Comparison of ENCODE assay signal across 8 mouse cellular contexts in the genomic region with DNA sequence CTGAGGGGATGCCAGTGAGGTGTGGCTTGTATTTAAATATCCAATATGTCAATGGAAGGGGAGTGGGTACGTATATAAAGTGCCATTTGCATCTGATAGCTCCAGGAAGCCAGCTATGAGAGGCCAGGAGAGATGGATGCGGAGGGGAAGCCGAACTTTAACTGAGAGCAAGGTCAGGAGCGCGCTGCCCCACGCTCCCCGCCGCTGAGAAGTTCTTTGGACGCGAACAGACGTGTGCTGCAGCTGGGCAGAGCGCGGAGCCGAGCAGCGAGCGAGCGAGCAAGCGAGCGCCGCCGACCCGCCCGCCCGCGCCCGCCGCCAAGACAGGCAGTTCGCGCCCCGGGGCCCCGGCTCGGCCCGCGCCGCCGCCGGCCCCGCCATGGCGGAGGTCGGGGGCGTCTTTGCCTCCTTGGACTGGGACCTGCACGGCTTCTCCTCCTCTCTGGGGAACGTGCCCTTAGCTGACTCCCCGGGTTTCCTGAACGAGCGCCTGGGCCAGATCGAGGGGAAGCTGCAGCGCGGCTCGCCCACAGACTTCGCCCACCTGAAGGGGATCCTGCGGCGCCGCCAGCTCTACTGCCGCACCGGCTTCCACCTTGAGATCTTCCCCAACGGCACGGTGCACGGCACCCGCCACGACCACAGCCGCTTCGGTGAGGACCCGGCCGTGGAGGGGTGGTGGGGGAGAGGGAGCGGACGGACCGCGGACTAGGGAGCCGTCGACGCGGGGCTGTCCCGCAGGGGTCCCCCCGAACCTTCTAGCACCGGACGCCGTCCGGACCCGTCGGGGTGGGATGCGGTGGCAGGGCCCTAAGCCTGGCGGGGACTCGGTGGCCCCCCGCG. TPM values are rescaled to one million over a fixed set of nuclear protein-coding genes. Genes with fewer than 3 reads are reported as not detected.
DNase-seq lines count a peak whose midpoint lies in the region; ATAC-seq and TF ChIP-seq lines count a peak whose summit lies in the region.

A gene (plus strand): TSS at position 118 of the 843 bp plus-strand sequence.

- peak within 1 kb of the TSS; percentile 42 for H3K4me3 ChIP-seq in embryonic fibroblast, embryonic 13.5 days (ENCODE audit: insufficient read depth, low read length)
- peak within 1 kb of the TSS; percentile 47 for H3K4me3 ChIP-seq in hindbrain, embryonic 10.5 days
- H3K4me3 ChIP-seq in liver, embryonic 16.5 days (ENCODE audit: low read depth, low read length), result peak within 1 kb of the TSS; percentile 41
- peak within 1 kb of the TSS; percentile 45 for H3K4me3 ChIP-seq in testis, adult 2 months (ENCODE audit: control insufficient read depth, low read depth, low read length)

- H3K9ac ChIP-seq in liver, embryonic 16.5 days (ENCODE audit: low read depth, low read length), result no peak within 1 kb of the TSS

- H3K36me3 ChIP-seq in hindbrain, embryonic 10.5 days, result no peaks in the 10 kb centered on the region
- H3K36me3 ChIP-seq in liver, embryonic 16.5 days (ENCODE audit: control insufficient read depth, insufficient read depth), result no peaks in the 10 kb centered on the region
- no peaks in the 10 kb centered on the region for H3K36me3 ChIP-seq in testis, adult 2 months (ENCODE audit: control insufficient read depth, insufficient read depth, low read length)

- no peak for TF ChIP-seq CTCF in embryonic fibroblast, embryonic 13.5 days (IDR thresholded peaks at IDR 0.05; ENCODE audit: borderline replicate concordance, insufficient read depth, low read length)
- TF ChIP-seq CTCF in testis, adult 2 months (IDR thresholded peaks at IDR 0.05; ENCODE audit: control insufficient read depth, insufficient read depth, insufficient replicate concordance, low read depth, low read length), result no peak

- no peak for ATAC-seq in liver, embryonic 16.5 days (ENCODE audit: low read depth)

- H3K9me3 ChIP-seq in hindbrain, embryonic 10.5 days, result no peaks in the 10 kb centered on the region
- H3K9me3 ChIP-seq in liver, embryonic 16.5 days (replicated peaks; ENCODE audit: control insufficient read depth, low read length), result no peaks in the 10 kb centered on the region

- TF ChIP-seq POLR2A in embryonic fibroblast, embryonic 13.5 days (IDR thresholded peaks at IDR 0.05; ENCODE audit: low read depth, low read length), result no peak
- TF ChIP-seq POLR2A in testis, adult 2 months (IDR thresholded peaks at IDR 0.05; ENCODE audit: control insufficient read depth, low read depth, low read length), result no peak

- WGBS in hindbrain, embryonic 10.5 days, result 15% methylated on average over 74 of the region's 86 CpGs
- WGBS in liver, embryonic 16.5 days (ENCODE audit: insufficient replicate concordance), result 11% methylated on average over 70 of the region's 86 CpGs

- no peak within 1 kb of the TSS for H3K27ac ChIP-seq in embryonic fibroblast, embryonic 13.5 days (ENCODE audit: insufficient read depth, low read length)
- no peak within 1 kb of the TSS for H3K27ac ChIP-seq in hindbrain, embryonic 10.5 days
- H3K27ac ChIP-seq in liver, embryonic 16.5 days (ENCODE audit: low read length), result no peak within 1 kb of the TSS
- no peak within 1 kb of the TSS for H3K27ac ChIP-seq in testis, adult 2 months (ENCODE audit: control insufficient read depth, insufficient read depth, low read depth, low read length)

- peaks cover 2% of the 10 kb centered on the region; the same call in 1 of the 2 replicates for H3K4me1 ChIP-seq in embryonic fibroblast, embryonic 13.5 days (ENCODE audit: control insufficient read depth, insufficient read depth, low read length)
- H3K4me1 ChIP-seq in hindbrain, embryonic 10.5 days (replicated peaks), result peaks cover 5% of the 10 kb centered on the region; the same call in 1 of the 2 replicates
- no peaks in the 10 kb centered on the region for H3K4me1 ChIP-seq in liver, embryonic 16.5 days (ENCODE audit: control insufficient read depth, low read depth, low read length)
- peaks cover 9% of the 10 kb centered on the region for H3K4me1 ChIP-seq in testis, adult 2 months (ENCODE audit: control insufficient read depth, insufficient read depth, low read length)

- H3K27me3 ChIP-seq in hindbrain, embryonic 10.5 days (ENCODE audit: insufficient read depth, poor library complexity, severe bottlenecking), result peaks cover 71% of the 10 kb centered on the region
- peaks cover 53% of the 10 kb centered on the region for H3K27me3 ChIP-seq in liver, embryonic 16.5 days (ENCODE audit: control insufficient read depth, insufficient read depth, low read depth, low read length)
- no peaks in the 10 kb centered on the region for H3K27me3 ChIP-seq in testis, adult 2 months (ENCODE audit: control insufficient read depth, insufficient read depth, low read length)

- peak; percentile 21 for DNase-seq in gastrocnemius, postnatal 10 days
- no peak for DNase-seq in gastrocnemius, adult 8-10 months (ENCODE audit: low spot score in 2 of 2)
- peak; percentile 17 for DNase-seq in ES-CJ7 (ENCODE audit: low read depth, low spot score)
- peak; percentile 24 for DNase-seq in hindbrain, embryonic 10.5 days (ENCODE audit: low spot score)
- DNase-seq in ovary, adult 18-20 months (ENCODE audit: low spot score), result no peak

- peak within 1 kb of the TSS; percentile 46 for H3K4me2 ChIP-seq in liver, embryonic 16.5 days (ENCODE audit: low read depth, low read length)

RNA-seq across cellular contexts. Expression of the gene that starts here (rescaled TPM):
- total RNA-seq in gastrocnemius, postnatal 10 days (2021), result 1 to 10 TPM; 1.4 to 1.9 TPM
- total RNA-seq in gastrocnemius, adult 8-10 months (2022), result under 1 TPM; 0.18 to 0.35 (median 0.19) TPM
- 0.40 and 0.95 TPM in 2 replicates for polyA plus RNA-seq in embryonic fibroblast, embryonic 13.5 days (2011; ENCODE audit: insufficient read length, low read depth, missing spikeins)
- polyA plus RNA-seq in hindbrain, embryonic 10.5 days (2016; fragmentation: Nextera tagmentation; extraction: Ambion mirVana), result 0.16 TPM in 1 of 2 replicates, not detected in the other
- not detected in 2 replicates for polyA plus RNA-seq in liver, embryonic 16.5 days (2015; fragmentation: Nextera tagmentation; extraction: Ambion mirVana)
- not detected in 2 replicates for polyA plus RNA-seq in testis, adult 2 months (2012; rRNA removed)

Comparison
In these comparisons a context has a peak if more than half of its experiments do, and no peak if none do; other contexts are left out.
1. DNase-seq: peak in gastrocnemius, postnatal 10 days (single experiment) and ES-CJ7 (single experiment); none in gastrocnemius, adult 8-10 months (0 of 2) and ovary, adult 18-20 months (single experiment).
2. Peak in DNase-seq and H3K4me3 ChIP-seq in hindbrain, embryonic 10.5 days; RNA of the gene not detected or under 1 TPM.
3. Peak in every context shown above with its lines, with median percentiles within 50 percentile points of each other: H3K4me3 ChIP-seq.